Mouse (Mus musculus) bone marrow, adult 2 months (tissue): ENCODE results near the gene Msh6.

Experiments used
- CTCF ChIP-seq: fragments of 200-500 bp; IDR thresholded peaks from 2 replicates; pipeline ENCODE4 v1.5.1; 2011; ENCODE audit warnings: low read length, control low read depth; ENCODE audit not compliant: control insufficient read depth, insufficient read depth
- POLR2A ChIP-seq: fragments of 200-500 bp; IDR thresholded peaks from 2 replicates; pipeline ENCODE4 v1.6.1; 2011; ENCODE audit warnings: low read depth, mild to moderate bottlenecking, control low read depth, low read length, borderline replicate concordance; ENCODE audit not compliant: control insufficient read depth

- TF ChIP-seq CTCF: no peak
- no peak for TF ChIP-seq POLR2A
Observed at GRCm38 (mm10) chr17:87936156-87936555, 38.7 kb upstream of the Msh6 start.
